Mouse (Mus musculus) R1 (cell line): ENCODE data around the gene D7Ertd443e.

Experiments
- DNase-seq: peaks from one replicate; pipeline ENCODE4 v3.0.0-alpha.2; 2018; ENCODE audit warnings: low read depth, low spot score

Gene D7Ertd443e

DNA sequence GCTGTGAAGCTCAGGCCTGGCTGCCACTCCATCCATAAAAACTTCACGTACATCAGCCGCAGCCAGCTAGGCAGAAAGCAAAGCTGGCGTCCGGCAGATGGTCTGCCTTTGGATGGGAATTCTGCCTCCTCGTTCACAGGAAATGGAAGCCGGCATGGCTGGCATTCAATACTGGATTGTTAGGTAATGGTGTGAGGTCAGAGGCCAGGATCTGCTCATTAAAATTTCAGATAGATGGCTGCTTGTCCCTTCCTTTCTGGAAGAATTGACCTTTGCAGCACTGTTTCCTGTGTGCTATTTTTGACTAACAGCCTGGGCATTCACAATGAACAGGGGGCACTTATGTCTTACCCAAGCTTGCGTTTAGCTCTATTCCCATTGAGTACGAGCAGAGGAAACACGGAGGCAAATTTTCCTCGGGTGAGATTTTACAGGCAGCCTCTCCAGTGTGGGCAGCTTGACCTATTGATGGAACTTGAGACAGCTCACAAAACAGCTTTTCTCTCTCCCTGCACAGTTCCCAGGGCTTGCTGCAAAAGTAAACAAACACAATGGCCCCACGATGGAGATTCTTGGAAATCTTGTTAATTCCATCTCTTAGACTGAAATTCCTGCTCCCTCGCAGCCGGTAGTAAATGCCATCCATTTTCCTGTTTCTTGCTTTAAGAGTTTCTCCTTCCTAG, 157.5 kb downstream of the D7Ertd443e start:
- no peak for DNase-seq

- no peak for DNase-seq
These were observed 158.4 kb downstream of the D7Ertd443e start for GRCm38 (mm10) chr7:134227101-134227500.

- DNase-seq, result no peak
These were observed 159.2 kb downstream of the D7Ertd443e start for GRCm38 (mm10) chr7:134226231-134226630.

DNA sequence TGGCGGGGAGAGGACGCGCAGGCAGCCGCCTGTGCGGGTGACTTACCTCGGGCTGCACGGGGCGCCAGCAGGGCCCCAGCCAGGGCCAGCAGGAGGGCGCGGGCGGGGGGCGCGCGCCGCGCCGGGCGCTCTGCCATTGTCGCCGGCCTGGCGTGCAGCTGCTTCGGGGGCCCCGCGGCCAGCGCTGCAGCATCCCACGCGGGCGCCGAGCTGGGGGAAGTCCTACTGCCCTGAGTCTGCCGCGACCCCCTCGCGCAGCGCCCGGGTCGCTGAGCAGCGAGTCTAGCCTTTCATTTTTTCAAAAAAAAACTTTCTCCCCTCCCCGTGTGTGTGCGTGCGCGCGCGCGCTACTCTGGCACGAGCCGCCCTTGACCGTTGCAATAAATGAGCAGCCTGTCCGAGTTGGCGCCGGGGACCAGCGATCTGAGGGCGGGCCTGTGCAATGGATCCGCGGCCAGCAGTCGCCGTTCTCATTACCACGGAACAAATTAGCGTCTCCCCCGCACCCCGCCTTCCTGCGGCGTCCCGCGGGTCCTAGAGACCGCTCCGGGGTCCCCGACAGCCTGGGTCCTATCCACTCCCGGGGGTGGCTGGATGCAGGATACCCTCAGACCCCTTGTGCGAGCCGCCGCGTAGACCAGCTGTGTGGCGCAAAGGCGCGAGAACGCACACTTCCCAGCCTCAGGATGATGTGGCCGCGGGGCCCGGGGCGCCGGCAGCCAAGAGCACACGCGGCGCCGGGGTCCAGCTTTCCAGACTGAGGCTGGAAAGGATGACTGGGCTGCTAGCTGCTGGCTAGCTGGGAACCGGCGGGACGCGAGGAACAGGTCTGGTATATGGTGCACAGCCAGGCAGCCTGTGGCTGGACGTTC, 160.5 kb downstream of the D7Ertd443e start:
- peak; percentile 60 for DNase-seq

DNA sequence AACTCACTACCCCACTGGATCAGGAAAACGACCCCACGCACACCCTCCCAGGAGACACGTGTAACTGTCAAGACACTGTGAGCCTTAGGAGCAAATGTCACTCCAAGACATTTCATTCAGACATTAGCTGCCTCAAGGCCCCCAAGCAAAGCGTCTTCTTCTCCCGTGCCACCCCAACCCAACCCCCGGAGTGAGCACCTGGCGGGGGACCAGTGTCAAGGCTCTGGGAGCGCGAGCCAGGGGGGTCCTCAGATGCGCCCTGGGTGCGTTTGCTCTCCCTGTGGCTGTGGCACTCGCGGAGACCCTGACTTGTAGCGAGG, 161.1 kb downstream of the D7Ertd443e start:
- DNase-seq, result peak; percentile 24

DNA sequence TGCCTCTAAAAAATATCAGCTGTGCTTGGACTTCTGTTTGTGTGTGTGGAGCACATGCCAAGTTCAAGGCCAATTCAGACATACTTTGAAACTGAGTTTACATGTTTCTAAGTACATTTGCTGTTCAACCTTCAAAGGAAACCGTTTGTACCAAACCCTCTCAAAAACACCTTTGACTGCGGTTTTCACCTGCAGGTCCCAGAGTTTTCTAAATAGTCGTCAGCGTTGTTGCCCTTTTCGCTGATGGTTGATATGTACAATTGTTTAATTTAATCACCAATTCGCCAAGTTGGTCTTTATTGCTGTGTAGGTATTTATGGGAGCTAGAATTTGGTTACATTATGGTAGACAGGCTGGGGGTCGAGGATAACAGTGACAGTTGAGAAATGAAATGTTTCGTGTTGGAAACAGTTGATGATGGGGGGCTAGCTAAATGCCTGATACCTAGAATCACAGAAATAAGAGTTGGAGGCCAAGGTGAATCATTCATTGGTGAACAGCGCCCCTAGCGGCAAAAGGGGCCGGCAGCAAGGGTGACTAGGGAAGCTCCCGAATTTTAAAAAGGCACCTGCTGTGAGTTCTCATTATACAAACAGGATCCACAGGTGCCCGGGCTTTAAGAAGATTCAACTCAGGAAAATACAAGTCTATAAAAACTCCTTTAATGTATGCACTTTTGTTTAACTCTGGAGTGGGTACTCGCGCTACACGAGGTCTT, 161.9 kb downstream of the D7Ertd443e start:
- DNase-seq, result peak; percentile 81
